Mouse (Mus musculus): ENCODE measurements around the gene Gm29797. TPM values are rescaled to one million over a fixed set of nuclear protein-coding genes. Genes with fewer than 3 reads are reported as not detected.

Gm29797 gene
- polyA plus RNA-seq, 1 experiment from 2014 or later = not detected

Other genes starting within 250 kb of the Gm29797 start
- gene Zbtb46, start 197.6 kb upstream of the Gm29797 start, polyA plus RNA-seq (2015; fragmentation: Nextera tagmentation; extraction: Ambion mirVana) = 21.4 and 21.6 TPM in 2 replicates
- gene Abhd16b, start 163.8 kb upstream of the Gm29797 start, polyA plus RNA-seq (2015; fragmentation: Nextera tagmentation; extraction: Ambion mirVana) = 0.17 TPM in 1 of 2 replicates, not detected in the other
- gene Tpd52l2, start 159.9 kb upstream of the Gm29797 start, polyA plus RNA-seq (2015; fragmentation: Nextera tagmentation; extraction: Ambion mirVana) = 117 and 118 TPM in 2 replicates
- 258 and 267 TPM in 2 replicates for gene Dnajc5, start 136.5 kb upstream of the Gm29797 start, polyA plus RNA-seq (2015; fragmentation: Nextera tagmentation; extraction: Ambion mirVana)
- gene Uckl1, start 72.1 kb upstream of the Gm29797 start, polyA plus RNA-seq (2015; fragmentation: Nextera tagmentation; extraction: Ambion mirVana) = 61.2 and 62.0 TPM in 2 replicates
- gene Prpf6, start 65.2 kb upstream of the Gm29797 start, polyA plus RNA-seq (2015; fragmentation: Nextera tagmentation; extraction: Ambion mirVana) = 59.3 and 60.3 TPM in 2 replicates
- gene Zfp512b, start 64.2 kb upstream of the Gm29797 start, polyA plus RNA-seq (2015; fragmentation: Nextera tagmentation; extraction: Ambion mirVana) = 82.9 and 94.0 TPM in 2 replicates
- 186 and 200 TPM in 2 replicates for gene Samd10, start 57.8 kb upstream of the Gm29797 start, polyA plus RNA-seq (2015; fragmentation: Nextera tagmentation; extraction: Ambion mirVana)
- 17.4 and 20.0 TPM in 2 replicates for gene Sox18, start 14.6 kb downstream of the Gm29797 start, polyA plus RNA-seq (2015; fragmentation: Nextera tagmentation; extraction: Ambion mirVana)
- 38.5 and 46.8 TPM in 2 replicates for gene Tcea2, start 23.3 kb downstream of the Gm29797 start, polyA plus RNA-seq (2015; fragmentation: Nextera tagmentation; extraction: Ambion mirVana)
- 56.8 and 64.9 TPM in 2 replicates for gene Rgs19, start 36.9 kb downstream of the Gm29797 start, polyA plus RNA-seq (2015; fragmentation: Nextera tagmentation; extraction: Ambion mirVana)
- not detected in 2 replicates for gene Lkaaear1, start 41.4 kb downstream of the Gm29797 start, polyA plus RNA-seq (2015; fragmentation: Nextera tagmentation; extraction: Ambion mirVana)
- gene Oprl1, start 58.0 kb downstream of the Gm29797 start, polyA plus RNA-seq (2015; fragmentation: Nextera tagmentation; extraction: Ambion mirVana) = 83.9 and 86.4 TPM in 2 replicates
- gene Myt1, start 106.3 kb downstream of the Gm29797 start, polyA plus RNA-seq (2015; fragmentation: Nextera tagmentation; extraction: Ambion mirVana) = 14.8 and 19.1 TPM in 2 replicates
- gene Pcmtd2, start 180.8 kb downstream of the Gm29797 start, polyA plus RNA-seq (2015; fragmentation: Nextera tagmentation; extraction: Ambion mirVana) = 27.2 and 28.8 TPM in 2 replicates
- 70.8 and 73.4 TPM in 2 replicates for gene Polr3k, start 207.3 kb downstream of the Gm29797 start, polyA plus RNA-seq (2015; fragmentation: Nextera tagmentation; extraction: Ambion mirVana)

All from hindbrain, embryonic 15.5 days (tissue).